25 mouse cellular contexts compared by ENCODE assay signal in genomic region chr13:75717638-75718302, GRCm38 (mm10). TPM values are rescaled to one million over a fixed set of nuclear protein-coding genes. Genes with fewer than 3 reads are reported as not detected.
DNase-seq lines count a peak whose midpoint lies in the region; ATAC-seq and TF ChIP-seq lines count a peak whose summit lies in the region.
"Had no signal": no experiment of that assay in that cellular context is flagged by ENCODE, and none has a peak within 500 bp of the region (broad histone marks: within the 10 kb centered on the region; RNA-seq: fewer than 3 reads in every experiment).

No protein-coding gene starts in this region.

- no peak for TF ChIP-seq RAD21 in CH12.LX (IDR thresholded peaks at IDR 0.05; ENCODE audit: low read depth, low read length)

- in situ Hi-C loops in CH12.LX (cut with MboI; ENCODE audit: low pct_ligation_motif_present, low pct_unique_long_range_greater_than_20kb, low sequenced_read_pairs): loop anchor here (25.0 kb wide), 1 partner anchor 480 kb away; no protein-coding TSS in a partner anchor

- no peaks in the 10 kb centered on the region for H3K27me3 ChIP-seq in heart, embryonic 12.5 days (replicated peaks)
- H3K27me3 ChIP-seq in CH12.LX (replicated peaks): no peaks in the 10 kb centered on the region
- H3K27me3 ChIP-seq in liver, embryonic 16.5 days (ENCODE audit: control insufficient read depth, insufficient read depth, low read depth, low read length): no peaks in the 10 kb centered on the region
- H3K27me3 ChIP-seq: embryonic facial prominence, embryonic 12.5 days; forebrain, embryonic 13.5 days; heart, embryonic 15.5 days; hindbrain, embryonic 15.5 days had no signal

- DNase-seq in heart, postnatal 36 days: no peak
- no peak for DNase-seq in CH12.LX (ENCODE audit: extremely low read depth)
- peak; percentile 85 for DNase-seq in liver
- DNase-seq in layer of hippocampus, adult 9-11 months: no peak
- no peak for DNase-seq in kidney, postnatal 14 days
- no peak for DNase-seq in gastrocnemius, adult 8-10 months (ENCODE audit: low spot score in 2 of 2)
- DNase-seq: adrenal gland, postnatal 10 days; cerebellum, adult 18-20 months; cerebellum, postnatal 25 days; gastrocnemius, postnatal 10 days; heart, adult 18-20 months; kidney, postnatal 4 days; lung, postnatal 14 days; midbrain, embryonic 14.5 days; right cerebral cortex, postnatal 25 days; thymus, adult 18-20 months; thymus, postnatal 4 days had no signal

- H3K4me2 ChIP-seq in heart, embryonic 12.5 days: no peak overlapping the region
- H3K4me2 ChIP-seq in CH12.LX (ENCODE audit: insufficient read depth, low read depth, poor library complexity, severe bottlenecking): peak overlapping the region; percentile 82; the same call in 1 of the 2 replicates
- H3K4me2 ChIP-seq in liver, embryonic 16.5 days (ENCODE audit: low read depth, low read length): peak overlapping the region; percentile 49
- H3K4me2 ChIP-seq: embryonic facial prominence, embryonic 12.5 days; forebrain, embryonic 13.5 days; heart, embryonic 15.5 days; hindbrain, embryonic 15.5 days had no signal

- dilution Hi-C loops in CH12.LX (cut with MboI; ENCODE audit: extremely low pct_ligation_motif_present, extremely low pct_unique_long_range_greater_than_20kb, low sequenced_read_pairs): no loop called here

- H3K4me3 ChIP-seq in heart, embryonic 12.5 days: no peak overlapping the region
- no peak overlapping the region for H3K4me3 ChIP-seq in CH12.LX (replicated peaks in 1 of 3; ENCODE audit: low read depth in 2 of 3, low read length in 2 of 3, poor library complexity in 1 of 3)
- peak overlapping the region; percentile 15; the same call in 1 of the 2 replicates for H3K4me3 ChIP-seq in liver, embryonic 16.5 days (ENCODE audit: low read depth, low read length)
- H3K4me3 ChIP-seq: embryonic facial prominence, embryonic 12.5 days; forebrain, embryonic 13.5 days; heart, embryonic 15.5 days; hindbrain, embryonic 15.5 days; limb, embryonic 10.5 days had no signal

- no peak for TF ChIP-seq POLR2A in CH12.LX (IDR thresholded peaks at IDR 0.05; ENCODE audit: low read depth, low read length)

- H3K79me2 ChIP-seq in CH12.LX (replicated peaks; ENCODE audit: control insufficient read depth, extremely low read depth, insufficient read depth, poor library complexity, severe bottlenecking): peaks cover 90% of the 10 kb centered on the region

- no peak overlapping the region for H3K27ac ChIP-seq in heart, embryonic 12.5 days (ENCODE audit: poor library complexity, severe bottlenecking)
- H3K27ac ChIP-seq in CH12.LX (ENCODE audit: insufficient read depth, low read depth): peak overlapping the region; percentile 84
- peak overlapping the region; percentile 72 for H3K27ac ChIP-seq in liver, embryonic 16.5 days (ENCODE audit: low read length)
- H3K27ac ChIP-seq: embryonic facial prominence, embryonic 12.5 days; forebrain, embryonic 13.5 days; heart, embryonic 15.5 days; hindbrain, embryonic 15.5 days; limb, embryonic 10.5 days had no signal

- intact Hi-C loops in heart, postnatal 36 days (cut with DNase I): no loop called here

- 40% methylated on average over 3 of the region's 3 CpGs for WGBS in heart, embryonic 12.5 days
- WGBS in liver, embryonic 16.5 days (ENCODE audit: insufficient replicate concordance): 32% methylated on average over 3 of the region's 3 CpGs

- peak; percentile 36; the same call in 1 of the 2 replicates for TF ChIP-seq EP300 in CH12.LX (IDR thresholded peaks at IDR 0.05; ENCODE audit: low read length)

- ATAC-seq in heart, embryonic 12.5 days (ENCODE audit: insufficient number of reproducible peaks, low FRiP score): peak; percentile 81
- ATAC-seq in liver, embryonic 16.5 days (ENCODE audit: low read depth): peak; percentile 79
- ATAC-seq: CD4-positive, CD25-positive, alpha-beta regulatory T cell, adult 4 months; forebrain, embryonic 13.5 days had no signal

- H3K36me3 ChIP-seq in heart, embryonic 12.5 days: no peaks in the 10 kb centered on the region
- peaks cover 2 to 9% of the 10 kb centered on the region in 2 experiments for H3K36me3 ChIP-seq in CH12.LX (replicated peaks in 1 of 2; ENCODE audit: control insufficient read depth in 1 of 2, insufficient read depth in 1 of 2, low read length in 1 of 2)
- peaks cover 3% of the 10 kb centered on the region; the same call in 1 of the 2 replicates for H3K36me3 ChIP-seq in liver, embryonic 16.5 days (ENCODE audit: control insufficient read depth, insufficient read depth)
- H3K36me3 ChIP-seq: embryonic facial prominence, embryonic 12.5 days; heart, embryonic 15.5 days; hindbrain, embryonic 15.5 days; limb, embryonic 10.5 days had no signal

- no peak for TF ChIP-seq CTCF in CH12.LX (conservative IDR thresholded peaks at IDR 0.05 in 1 of 2, IDR thresholded peaks at IDR 0.05 in 1 of 2; ENCODE audit: low read depth in 2 of 2, low read length in 2 of 2)

- H3K4me1 ChIP-seq in heart, embryonic 12.5 days (replicated peaks): no peaks in the 10 kb centered on the region
- H3K4me1 ChIP-seq in CH12.LX (ENCODE audit: control insufficient read depth in 1 of 2, insufficient read depth in 2 of 2): peaks cover 29 to 90% of the 10 kb centered on the region in 2 experiments
- peaks cover 74% of the 10 kb centered on the region for H3K4me1 ChIP-seq in liver, embryonic 16.5 days (ENCODE audit: control insufficient read depth, low read depth, low read length)
- H3K4me1 ChIP-seq: embryonic facial prominence, embryonic 12.5 days; forebrain, embryonic 13.5 days; heart, embryonic 15.5 days; hindbrain, embryonic 15.5 days; limb, embryonic 10.5 days had no signal

- no peak overlapping the region for H3K9ac ChIP-seq in heart, embryonic 12.5 days
- peak overlapping the region; percentile 33; the same call in 1 of the 2 replicates for H3K9ac ChIP-seq in CH12.LX (ENCODE audit: insufficient read depth, low read depth)
- no peak overlapping the region for H3K9ac ChIP-seq in liver, embryonic 16.5 days (ENCODE audit: low read depth, low read length)
- H3K9ac ChIP-seq: embryonic facial prominence, embryonic 12.5 days; forebrain, embryonic 13.5 days; heart, embryonic 15.5 days; hindbrain, embryonic 15.5 days had no signal

- no peaks in the 10 kb centered on the region for H3K9me3 ChIP-seq in heart, embryonic 12.5 days (replicated peaks)
- H3K9me3 ChIP-seq in CH12.LX (replicated peaks; ENCODE audit: low read length): no peaks in the 10 kb centered on the region
- no peaks in the 10 kb centered on the region for H3K9me3 ChIP-seq in liver, embryonic 16.5 days (replicated peaks; ENCODE audit: control insufficient read depth, low read length)
- H3K9me3 ChIP-seq: embryonic facial prominence, embryonic 12.5 days; forebrain, embryonic 13.5 days; heart, embryonic 15.5 days; hindbrain, embryonic 15.5 days; limb, embryonic 10.5 days had no signal

TF ChIP-seq in CH12.LX, 34 proteins besides CTCF, POLR2A, EP300 and RAD21:
- peak; percentile 71 for TF ChIP-seq ZNF384 (IDR thresholded peaks at IDR 0.05; ENCODE audit: low read depth, low read length)
- no peak for TF ChIP-seq NELFE (IDR thresholded peaks at IDR 0.05; ENCODE audit: low read depth, low read length)

RNA-seq across cellular contexts. Expression of gene Ell2, which starts 11.2 kb away (rescaled TPM):
- 8.5 and 10.4 TPM in 2 replicates for polyA plus RNA-seq in heart, embryonic 12.5 days (2016; fragmentation: Nextera tagmentation; extraction: Ambion mirVana)
- total RNA-seq in heart, postnatal 36 days (2021): 10 to 100 TPM; 17.0 to 23.2 TPM
- total RNA-seq in CH12.LX (2012; rRNA removed) (44.4 and 63.4 TPM in 2 replicates), CH12.LX (2014; rRNA removed) (50.9 and 51.3 TPM in 2 replicates)
- polyA plus RNA-seq in CH12.LX (2012; ENCODE audit: insufficient read length, low read depth): 114 and 123 TPM in 2 replicates
- polyA plus RNA-seq in liver, embryonic 16.5 days (2015; fragmentation: Nextera tagmentation; extraction: Ambion mirVana): 30.3 and 31.2 TPM in 2 replicates
- 10 to 100 TPM; 20.7 to 50.6 (median 28.9) TPM for total RNA-seq in gastrocnemius, adult 8-10 months (2022)
